Mouse (Mus musculus): ENCODE results near the gene Rpl9-ps6.
A peak's percentile ranks its signal among the peaks of the same experiment; 100 is the strongest.
"Not testable (repeated sequence)": the region's sequence is repeated elsewhere in the genome, so short reads cannot be mapped to it uniquely, and the experiment has no call there.

Gene Rpl9-ps6

DNA sequence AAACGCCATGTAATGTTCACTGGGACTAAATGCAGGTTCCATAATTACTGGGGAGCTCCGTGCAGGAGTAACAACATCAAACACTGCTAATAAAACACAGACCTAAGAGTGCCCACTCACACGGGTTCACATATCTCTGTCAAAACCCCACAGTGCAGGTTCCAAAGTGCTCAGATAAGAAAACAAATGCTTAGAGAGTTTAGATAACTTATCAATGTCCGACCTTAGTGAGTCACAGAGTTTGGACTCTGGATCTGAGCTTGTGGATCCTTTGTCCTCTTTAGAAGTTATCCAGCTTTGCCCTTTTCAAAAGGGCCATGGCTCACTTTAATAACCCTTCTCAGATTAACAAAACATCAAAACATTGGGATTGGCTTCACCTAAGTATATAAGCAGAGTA is 15.1 kb upstream of the Rpl9-ps6 start:
- DNase-seq (ENCODE audit: low spot score in 2 of 2) = no peak

GRCm38 (mm10) chr19:32480791-32481442 is 14.5 kb upstream of the Rpl9-ps6 start:
- DNase-seq (ENCODE audit: low spot score in 2 of 2) = no peak

GRCm38 (mm10) chr19:32480255-32480654 is 13.9 kb upstream of the Rpl9-ps6 start:
- DNase-seq (ENCODE audit: low spot score in 2 of 2) = no peak

- DNase-seq (ENCODE audit: low spot score in 2 of 2) = no peak
These were observed 10.3 kb upstream of the Rpl9-ps6 start for GRCm38 (mm10) chr19:32476712-32477052.

GRCm38 (mm10) chr19:32476016-32476711 is 9.8 kb upstream of the Rpl9-ps6 start:
- DNase-seq (ENCODE audit: low spot score in 2 of 2) = no peak

DNA sequence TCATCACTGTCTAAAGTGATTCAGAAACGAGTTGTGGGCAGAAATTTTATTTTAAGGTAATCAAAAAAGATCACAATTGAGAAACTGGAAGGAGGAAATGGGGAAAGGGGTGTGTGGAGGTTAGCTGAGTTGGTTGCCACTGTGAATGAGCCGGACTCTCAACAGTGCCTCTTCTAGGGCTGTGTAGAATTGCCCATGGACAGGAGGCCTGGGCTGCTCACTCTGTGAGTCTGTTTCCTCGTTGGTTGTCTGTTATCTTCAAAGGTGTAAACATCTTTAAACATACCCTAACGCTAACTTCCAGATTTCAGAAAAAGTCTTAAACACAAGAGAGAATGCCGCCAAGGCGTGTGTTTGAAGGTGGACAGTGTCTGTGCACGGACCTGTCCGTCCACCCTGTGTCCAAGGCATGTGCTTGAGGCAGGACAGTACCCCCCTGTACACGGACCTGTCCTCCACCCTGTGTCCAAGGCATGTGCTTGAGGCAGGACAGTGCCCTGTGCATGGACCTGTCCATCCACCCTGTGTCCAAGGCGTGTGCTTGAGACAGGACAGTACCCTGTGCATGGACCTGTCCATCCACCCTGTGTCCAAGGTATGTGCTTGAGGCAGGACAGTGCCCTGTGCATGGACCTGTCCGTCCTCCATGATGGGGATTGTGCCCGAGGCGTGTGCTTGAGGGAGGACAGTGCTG is 4.3 kb upstream of the Rpl9-ps6 start:
- no peak for DNase-seq (ENCODE audit: low spot score in 2 of 2)

- peak; percentile 62 to 63 for DNase-seq (ENCODE audit: low spot score in 2 of 2)
These were observed 3.7 kb upstream of the Rpl9-ps6 start for GRCm38 (mm10) chr19:32470059-32470497.

DNA sequence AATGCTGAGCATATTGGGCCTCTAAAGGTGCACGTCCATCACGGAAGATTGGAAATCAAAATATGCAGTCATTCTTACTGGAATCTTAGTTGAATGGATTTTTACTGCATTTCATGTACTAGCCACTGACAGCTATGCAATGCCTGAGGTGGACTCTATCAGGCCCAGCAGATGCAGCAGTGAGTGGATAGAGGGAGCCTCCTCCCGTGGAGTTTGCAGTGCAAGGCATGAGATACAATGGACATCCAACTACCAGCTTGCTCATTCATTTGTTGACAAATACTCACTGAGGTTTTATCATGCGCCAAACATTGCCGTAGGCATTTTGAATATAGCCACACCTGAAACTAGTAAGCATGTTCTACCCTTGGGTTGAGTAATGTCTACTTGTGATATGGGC is 947 bp upstream of the Rpl9-ps6 start:
- no peak for DNase-seq (ENCODE audit: low spot score in 2 of 2)

DNA sequence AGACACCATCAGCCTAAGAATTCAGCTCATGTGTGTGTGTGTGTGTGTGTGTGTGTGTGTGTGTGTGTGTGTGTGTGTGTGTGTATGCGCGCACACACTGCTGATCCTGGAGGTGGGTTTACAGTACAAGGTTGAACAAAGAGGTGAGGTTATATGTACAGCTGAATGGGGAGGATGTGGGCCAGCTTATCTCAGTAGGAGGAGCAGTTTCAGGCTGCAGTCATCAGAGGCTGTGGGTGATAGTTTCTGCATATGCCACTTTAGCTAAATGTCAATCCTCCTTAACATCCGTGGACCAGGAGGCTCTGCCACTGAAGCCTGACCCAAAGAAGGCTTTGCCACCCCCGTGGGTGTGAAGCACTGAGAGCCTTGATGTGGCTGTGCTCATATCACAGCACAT is 1.1 kb downstream of the Rpl9-ps6 start:
- no peak for DNase-seq (ENCODE audit: low spot score in 2 of 2)

- no peak for DNase-seq (ENCODE audit: low spot score in 2 of 2)
These were observed 3.3 kb downstream of the Rpl9-ps6 start for GRCm38 (mm10) chr19:32463037-32463436.

- DNase-seq (ENCODE audit: low spot score in 2 of 2) = not testable (repeated sequence)
These were observed 8.7 kb downstream of the Rpl9-ps6 start for GRCm38 (mm10) chr19:32457631-32458030.

DNA sequence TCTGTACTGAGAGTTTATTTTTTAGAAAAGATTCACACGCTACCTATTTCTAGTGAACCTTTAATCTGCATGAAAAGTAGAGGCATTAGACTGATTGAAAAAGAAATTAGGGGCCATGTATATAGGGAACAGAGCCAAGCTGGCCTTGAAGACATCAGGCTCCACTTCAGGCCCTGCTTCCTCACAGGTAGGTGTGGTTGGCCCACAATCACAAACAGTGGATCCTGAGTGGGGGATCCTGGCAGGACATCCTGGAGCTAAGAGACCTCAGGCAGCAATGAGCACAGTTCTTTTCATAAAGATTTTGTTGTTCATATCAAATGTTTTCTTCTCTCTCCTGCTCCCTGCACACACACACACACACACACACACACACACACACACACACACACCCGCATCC is 9.6 kb downstream of the Rpl9-ps6 start:
- DNase-seq (ENCODE audit: low spot score in 2 of 2) = no peak

GRCm38 (mm10) chr19:32452231-32452630 is 14.1 kb downstream of the Rpl9-ps6 start:
- peak; percentile 34 to 35 for DNase-seq (ENCODE audit: low spot score in 2 of 2)

DNA sequence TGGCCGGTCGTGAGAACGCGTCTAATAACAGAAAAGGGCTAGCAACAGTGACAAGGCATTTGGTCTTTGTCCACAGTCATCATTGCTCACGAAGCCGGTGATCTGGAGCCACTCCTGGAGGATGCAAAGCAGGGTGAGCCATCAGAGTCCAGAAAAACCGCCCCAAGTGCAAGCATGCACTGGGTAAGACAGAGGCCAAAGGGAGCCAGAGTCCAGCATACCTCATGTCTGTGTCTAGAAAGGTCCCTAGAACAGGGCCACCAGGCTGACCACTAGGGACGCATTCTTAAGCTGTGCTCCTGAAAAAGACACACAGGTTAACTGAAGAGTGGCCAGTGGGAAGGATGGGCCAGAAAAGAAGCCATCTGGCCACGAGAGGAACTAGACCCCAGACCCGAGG is 17.4 kb downstream of the Rpl9-ps6 start:
- DNase-seq (ENCODE audit: low spot score in 2 of 2) = no peak

GRCm38 (mm10) chr19:32441568-32441967 is 24.8 kb downstream of the Rpl9-ps6 start:
- DNase-seq (ENCODE audit: low spot score in 2 of 2) = no peak

- DNase-seq (ENCODE audit: low spot score in 2 of 2) = no peak
These were observed 27.0 kb downstream of the Rpl9-ps6 start for GRCm38 (mm10) chr19:32439356-32439755.

GRCm38 (mm10) chr19:32425856-32426255 is 40.5 kb downstream of the Rpl9-ps6 start:
- no peak for DNase-seq (ENCODE audit: low spot score in 2 of 2)

DNA sequence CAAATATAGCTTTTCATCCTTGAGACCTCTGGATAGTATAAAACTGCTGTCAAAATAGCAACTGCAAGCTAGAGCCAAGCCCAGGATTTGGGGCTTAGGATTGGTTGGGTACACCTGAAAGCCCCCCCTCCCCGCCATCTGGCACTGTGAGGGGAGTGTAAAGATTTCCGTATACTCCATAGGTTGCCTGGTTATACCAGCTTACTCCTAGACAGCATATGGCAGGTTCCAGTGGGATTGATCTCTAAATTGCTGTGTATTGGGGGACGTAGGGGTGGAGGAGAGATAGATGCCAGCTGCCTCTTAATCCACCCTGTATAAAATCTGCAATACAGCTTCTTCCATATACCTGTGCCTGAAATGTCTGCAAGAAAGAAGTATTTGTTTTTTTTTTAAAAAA is 41.7 kb downstream of the Rpl9-ps6 start:
- no peak for DNase-seq (ENCODE audit: low spot score in 2 of 2)

DNA sequence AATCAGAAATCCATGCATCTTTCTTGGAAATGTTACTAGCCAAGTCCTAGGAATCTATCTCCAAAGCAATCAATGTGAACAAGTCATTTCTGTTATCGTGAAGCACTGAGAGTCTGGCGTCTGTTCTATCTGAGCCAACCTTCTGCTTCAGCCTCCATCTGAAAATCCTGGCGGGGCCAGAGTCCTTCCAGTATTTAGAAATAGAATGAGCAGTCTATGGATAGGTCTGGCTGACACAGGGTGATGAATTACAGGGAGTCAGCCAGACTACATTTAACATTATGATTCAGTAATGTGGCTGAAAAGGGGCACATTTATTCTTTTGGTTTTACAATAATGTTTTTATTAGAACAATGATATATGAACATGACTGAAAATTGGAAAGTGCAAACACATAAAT is 47.3 kb downstream of the Rpl9-ps6 start:
- no peak for DNase-seq (ENCODE audit: low spot score in 2 of 2)

GRCm38 (mm10) chr19:32416692-32417317 is 49.6 kb downstream of the Rpl9-ps6 start:
- no peak for DNase-seq (ENCODE audit: low spot score in 2 of 2)

Measured in right cerebral cortex, adult 2 months (tissue).